Mouse (Mus musculus) liver, adult 2 months (tissue): ENCODE measurements around the gene Daam2. TPM values are rescaled to one million over a fixed set of nuclear protein-coding genes. Genes with fewer than 3 reads are reported as not detected.
A peak's percentile ranks its signal among the peaks of the same experiment; 100 is the strongest.

ENCODE experiments used
- DNase-seq: peaks from one replicate; pipeline ENCODE4 v3.0.0-alpha.2; 2011; ENCODE audit warnings: low read depth, low spot score; ENCODE audit errors: extremely low read depth
- H3K27ac ChIP-seq: fragments of 200-500 bp; replicated peaks from 2 replicates; pipeline ENCODE4 v1.5.1; 2012; ENCODE audit warnings: low read depth, mild to moderate bottlenecking, control low read depth, inconsistent platforms, low read length; ENCODE audit not compliant: insufficient read depth
- H3K27me3 ChIP-seq: fragments of 200-500 bp; 2 replicates; pipeline ENCODE4 v1.6.1; 2012; ENCODE audit warnings: mild to moderate bottlenecking, moderate library complexity, low read length, inconsistent platforms; ENCODE audit not compliant: control insufficient read depth, insufficient read depth
- H3K36me3 ChIP-seq: fragments of 200-500 bp; 2 replicates; pipeline ENCODE4 v1.6.1; 2012; ENCODE audit warnings: low read length, inconsistent platforms; ENCODE audit not compliant: control insufficient read depth, insufficient read depth
- H3K4me1 ChIP-seq: fragments of 200-500 bp; 2 replicates; pipeline ENCODE4 v1.6.1; 2011; ENCODE audit warnings: low read length; ENCODE audit not compliant: control insufficient read depth, insufficient read depth
- H3K4me3 ChIP-seq: fragments of 200-500 bp; 2 replicates; pipeline ENCODE4 v1.5.1; 2011; ENCODE audit warnings: low read depth, mild to moderate bottlenecking, control low read depth, low read length, moderate library complexity; ENCODE audit not compliant: insufficient read depth
- H3K79me2 ChIP-seq: fragments of 200-500 bp; 2 replicates; pipeline ENCODE4 v1.6.1; 2012; ENCODE audit warnings: inconsistent platforms, mild to moderate bottlenecking, low read length, moderate library complexity; ENCODE audit not compliant: control insufficient read depth, insufficient read depth
- H3K9ac ChIP-seq: fragments of 200-500 bp; 2 replicates; pipeline ENCODE4 v1.6.1; 2012; ENCODE audit warnings: low read depth, mild to moderate bottlenecking, control low read depth, inconsistent platforms, low read length
- CTCF ChIP-seq: fragments of 200-500 bp; IDR thresholded peaks from 2 replicates; pipeline ENCODE4 v1.5.1; 2011; ENCODE audit warnings: low read depth, low read length, control low read depth
- POLR2A ChIP-seq: fragments of 200-500 bp; IDR thresholded peaks from 2 replicates; pipeline ENCODE4 v1.6.1; 2011; ENCODE audit warnings: low read length, control low read depth; ENCODE audit not compliant: insufficient read depth; ENCODE audit errors: extremely low read depth
- WGBS: fragments of 180-500 bp; shearing (Covaris S2); methylation state at CpG from one replicate; pipeline ENCODE4 v1.1.7; 2018; 5-methylcytosine and 5-hydroxymethylcytosine counted together
- polyA plus RNA-seq: library from polyadenylated mRNA; depleted of rRNA; stranded (reverse); fragments of >200 nt; gene quantifications from 2 replicates; pipeline ENCODE4 v1.2.3, GENCODE M21; 2012
- total RNA-seq: library from RNA; depleted of rRNA; stranded (reverse); fragments of >200 nt; gene quantifications from 2 replicates; pipeline ENCODE4 v1.2.3, GENCODE M21; 2014

The Daam2 gene
- total and polyA plus RNA-seq, 2 experiments: 1.0 to 1.4 TPM

DNA sequence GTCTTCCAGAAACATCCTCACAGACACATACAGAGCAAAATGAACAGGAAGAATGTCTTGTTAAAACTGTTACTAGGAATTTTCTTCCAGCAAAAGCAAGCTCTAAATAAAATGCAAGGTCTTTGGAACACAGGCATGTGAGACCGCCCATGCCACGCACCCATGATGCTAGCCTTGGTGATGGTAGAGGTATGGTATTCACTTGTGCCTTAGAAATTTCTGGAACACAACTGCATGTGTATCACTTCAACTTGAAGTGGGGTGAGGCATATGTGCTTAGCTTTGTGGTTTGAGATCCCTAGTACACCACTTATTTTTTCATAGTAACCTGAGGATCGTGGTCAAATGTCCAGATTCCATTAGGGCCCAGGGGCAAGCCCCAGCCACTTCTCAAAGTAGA is 13.2 kb upstream of the Daam2 start:
- Histone ChIP-seq H3K36me3 (no peaks in the 10 kb centered on the region), H3K27me3 (no peaks in the 10 kb centered on the region), H3K27ac (no peak overlapping the region), H3K79me2 (no peaks in the 10 kb centered on the region), H3K9ac (no peak overlapping the region), H3K4me3 (no peak overlapping the region), H3K4me1 (no peaks in the 10 kb centered on the region)
- 93% methylated on average over 3 of the region's 3 CpGs for WGBS
- no peak for DNase-seq
- TF ChIP-seq POLR2A: no peak
- TF ChIP-seq CTCF: no peak

DNA sequence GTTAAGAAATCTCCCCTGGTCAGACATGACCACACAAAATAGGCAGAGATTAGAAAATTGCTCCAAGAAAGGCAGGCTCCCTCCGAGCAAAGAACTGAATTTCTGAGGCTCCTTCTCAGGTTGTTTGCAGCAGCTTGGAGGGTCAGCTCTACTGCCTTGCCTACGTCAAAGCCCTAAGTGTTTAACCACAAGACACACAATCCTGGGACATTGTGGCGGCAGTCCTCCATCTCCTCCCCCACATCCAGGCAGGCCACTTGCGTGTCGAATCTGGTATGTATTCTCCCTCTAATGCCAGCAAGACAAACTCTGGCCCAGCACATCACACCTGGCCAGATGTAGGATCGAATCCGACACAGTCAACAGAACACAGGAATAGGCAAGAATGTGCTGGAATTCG is 4.6 kb upstream of the Daam2 start:
- Histone ChIP-seq H3K27ac (no peak overlapping the region), H3K79me2 (no peaks in the 10 kb centered on the region), H3K4me1 (no peaks in the 10 kb centered on the region), H3K9ac (no peak overlapping the region), H3K4me3 (no peak overlapping the region), H3K36me3 (no peaks in the 10 kb centered on the region), H3K27me3 (no peaks in the 10 kb centered on the region)
- no peak for DNase-seq
- TF ChIP-seq CTCF (no peak), POLR2A (no peak)
- 71% methylated on average over 8 of the region's 8 CpGs for WGBS

- Histone ChIP-seq H3K36me3 (no peaks in the 10 kb centered on the region), H3K9ac (no peak overlapping the region), H3K4me1 (no peaks in the 10 kb centered on the region), H3K4me3 (no peak overlapping the region), H3K79me2 (no peaks in the 10 kb centered on the region), H3K27ac (no peak overlapping the region), H3K27me3 (no peaks in the 10 kb centered on the region; the same call in 1 of the 2 replicates)
- no peak for DNase-seq
- 30% methylated on average over 3 of the region's 3 CpGs for WGBS
- no peak for TF ChIP-seq POLR2A
- no peak for TF ChIP-seq CTCF
Measured at GRCm38 (mm10) chr17:49564489-49564888, 346 bp upstream of the Daam2 start.

GRCm38 (mm10) chr17:49563416-49563780 is 745 bp downstream of the Daam2 start:
- Histone ChIP-seq H3K36me3 (no peaks in the 10 kb centered on the region), H3K27ac (no peak overlapping the region), H3K9ac (peak overlapping the region; percentile 37; the same call in 1 of the 2 replicates), H3K4me3 (peak overlapping the region; percentile 62), H3K79me2 (no peaks in the 10 kb centered on the region), H3K4me1 (no peaks in the 10 kb centered on the region), H3K27me3 (no peaks in the 10 kb centered on the region; the same call in 1 of the 2 replicates)
- 21% methylated on average over 4 of the region's 4 CpGs for WGBS
- DNase-seq: no peak
- TF ChIP-seq CTCF: no peak
- TF ChIP-seq POLR2A: no peak

GRCm38 (mm10) chr17:49562701-49563415 is 1.3 kb downstream of the Daam2 start:
- no peaks in the 10 kb centered on the region for H3K4me1 ChIP-seq
- peak overlapping the region; percentile 61; the same call in 1 of the 2 replicates for H3K9ac ChIP-seq
- TF ChIP-seq POLR2A: no peak
- no peak for TF ChIP-seq CTCF
- WGBS: 22% methylated on average over 5 of the region's 5 CpGs
- no peaks in the 10 kb centered on the region for H3K36me3 ChIP-seq
- no peak for DNase-seq
- H3K27ac ChIP-seq: peak overlapping the region; percentile 27; the same call in 1 of the 2 replicates
- no peaks in the 10 kb centered on the region for H3K79me2 ChIP-seq
- no peaks in the 10 kb centered on the region; the same call in 1 of the 2 replicates for H3K27me3 ChIP-seq
- H3K4me3 ChIP-seq: peak overlapping the region; percentile 62

DNA sequence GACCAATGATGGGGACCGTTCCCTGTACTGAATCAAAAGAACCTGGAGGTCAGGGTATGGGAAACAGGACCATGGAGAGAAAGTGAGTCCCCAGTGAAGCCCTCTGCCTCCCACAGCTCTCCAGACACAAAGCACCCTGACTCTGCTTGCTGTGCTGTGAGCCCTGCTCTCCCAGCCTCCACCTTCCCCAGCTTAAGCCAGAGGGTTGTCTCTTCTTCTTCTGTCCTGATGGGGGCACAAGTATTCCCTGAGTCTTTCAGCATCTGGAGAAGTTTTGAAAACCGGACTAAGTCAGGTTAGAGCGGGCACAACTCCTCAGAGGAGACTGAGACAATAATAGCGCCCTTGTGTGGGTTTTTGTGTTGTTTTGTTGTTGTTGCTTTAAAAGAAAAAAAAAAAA is 2.2 kb downstream of the Daam2 start:
- no peak for TF ChIP-seq POLR2A
- TF ChIP-seq CTCF: no peak

More for the DNA sequence above, 2.2 kb downstream of the Daam2 start:
- no peak for DNase-seq
- no peaks in the 10 kb centered on the region for H3K4me1 ChIP-seq
- 59% methylated on average over 4 of the region's 4 CpGs for WGBS
- H3K4me3 ChIP-seq: no peak overlapping the region
- no peaks in the 10 kb centered on the region for H3K36me3 ChIP-seq
- H3K9ac ChIP-seq: no peak overlapping the region
- H3K79me2 ChIP-seq: no peaks in the 10 kb centered on the region
- peaks cover 2% of the 10 kb centered on the region; the same call in 1 of the 2 replicates for H3K27me3 ChIP-seq
- H3K27ac ChIP-seq: no peak overlapping the region
